In genomic region chr13:29285058-29285457, GRCm38 (mm10) we compare ENCODE assay signal across 18 mouse cellular contexts.
"Had no signal": no experiment of that assay in that cellular context is flagged by ENCODE, and none has a peak within 500 bp of the region (broad histone marks: within the 10 kb centered on the region; RNA-seq: fewer than 3 reads in every experiment).

No protein-coding gene starts in this region.

- H3K27me3 ChIP-seq: lung, embryonic 15.5 days; megakaryocyte, embryonic 14.5 days; midbrain, embryonic 13.5 days; midbrain, embryonic 15.5 days; neural tube, embryonic 12.5 days; stomach, embryonic 15.5 days had no signal

- H3K27ac ChIP-seq: lung, embryonic 15.5 days; macrophage; midbrain, embryonic 13.5 days; midbrain, embryonic 15.5 days; neural tube, embryonic 12.5 days; stomach, embryonic 15.5 days; stomach, postnatal 0 days had no signal

- H3K4me1 ChIP-seq: lung, embryonic 15.5 days; megakaryocyte, embryonic 14.5 days; midbrain, embryonic 13.5 days; neural tube, embryonic 12.5 days; stomach, embryonic 15.5 days had no signal

- H3K4me2 ChIP-seq: lung, embryonic 15.5 days; midbrain, embryonic 11.5 days; midbrain, embryonic 13.5 days; midbrain, embryonic 15.5 days; neural tube, embryonic 12.5 days; stomach, embryonic 15.5 days had no signal

- H3K9ac ChIP-seq: liver, postnatal 0 days; lung, embryonic 15.5 days; midbrain, embryonic 13.5 days; midbrain, embryonic 15.5 days; neural tube, embryonic 12.5 days; stomach, embryonic 15.5 days had no signal

- H3K9me3 ChIP-seq: lung, embryonic 15.5 days; midbrain, embryonic 13.5 days; midbrain, embryonic 15.5 days; neural tube, embryonic 12.5 days; stomach, embryonic 15.5 days had no signal

- ATAC-seq: liver, postnatal 0 days; lung, postnatal 0 days; midbrain, embryonic 13.5 days; midbrain, embryonic 15.5 days had no signal

- DNase-seq: liver, postnatal 0 days; lung, adult 2 months; lung, postnatal 14 days; lung, postnatal 36 days; right cerebral cortex, postnatal 14 days; thymus, adult 2 months; thymus, postnatal 25 days; thymus, postnatal 4 days had no signal

- H3K36me3 ChIP-seq: lung, embryonic 15.5 days; midbrain, embryonic 13.5 days; midbrain, embryonic 15.5 days; neural tube, embryonic 12.5 days; stomach, embryonic 15.5 days had no signal

- H3K4me3 ChIP-seq: lung, embryonic 15.5 days; midbrain, embryonic 13.5 days; midbrain, embryonic 15.5 days; neural tube, embryonic 12.5 days; stomach, embryonic 15.5 days had no signal
